Mouse (Mus musculus) myocyte (in vitro differentiated cells): Measurements from ENCODE around the gene E130114P18Rik.

Experiments
- MYOD1 ChIP-seq, 3 experiments: IDR thresholded peaks; one replicate each; pipeline ENCODE4 v1.6.1; 2011; ENCODE audit warnings: control low read depth in 2 of 3, low read depth in 2 of 3, mild to moderate bottlenecking in 2 of 3, moderate library complexity in 1 of 3; ENCODE audit not compliant: insufficient read length in 2 of 3, control insufficient read depth in 1 of 3
- POLR2A ChIP-seq: IDR thresholded peaks from one replicate; pipeline ENCODE4 v1.6.1; 2011; ENCODE audit warnings: low read depth, mild to moderate bottlenecking, control low read depth, moderate library complexity; ENCODE audit not compliant: insufficient read length

- TF ChIP-seq POLR2A (no peak), MYOD1 (IDR thresholded peaks at IDR 0.05; ENCODE audit: control insufficient read depth in 1 of 3, insufficient read length in 2 of 3, low read depth in 2 of 3) (no peak)
Measured at GRCm38 (mm10) chr4:97661611-97662273, 116.1 kb downstream of the E130114P18Rik start.
